Mouse (Mus musculus): ENCODE measurements at regions not wholly inside any gene's neighbourhood (a gene's known extent, or its start where the extent isn't known, plus 50 kb on each side); places are given as distances from the start of the nearest gene placed in this dataset.

DNA sequence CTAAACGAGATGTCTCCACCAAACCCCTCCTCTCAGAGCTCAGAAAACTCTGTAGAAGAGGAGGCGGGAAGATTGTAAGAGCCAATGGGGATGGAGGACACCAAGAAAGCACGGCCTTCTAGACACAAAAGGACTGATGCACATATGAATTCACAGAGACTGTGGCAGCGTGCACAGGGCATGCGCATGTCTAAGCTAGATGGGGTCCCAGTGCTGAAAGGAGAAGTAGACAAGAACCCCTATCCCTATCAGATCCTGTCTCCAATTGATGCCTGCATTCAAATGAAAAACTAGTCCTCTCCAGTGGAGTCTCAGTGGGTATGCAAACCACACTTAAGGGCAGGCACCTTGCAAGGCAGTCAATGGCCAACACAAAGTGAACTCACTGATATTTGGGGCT, 123.3 kb downstream of the Dhrs2 start:
- no peak for DNase-seq (ENCODE audit: extremely low spot score, low spot score)
- H3K4me1 ChIP-seq, result no peaks in the 10 kb centered on the region
- H3K36me3 ChIP-seq (replicated peaks), result no peaks in the 10 kb centered on the region
- no peaks in the 10 kb centered on the region for H3K9me3 ChIP-seq
- no peaks in the 10 kb centered on the region for H3K27me3 ChIP-seq (ENCODE audit: poor library complexity, severe bottlenecking)
- whole genome bisulfite sequencing, result 86% methylated on average over 5 of the region's 5 CpGs
- H3K4me3 ChIP-seq, result no peak overlapping the region
- no peak overlapping the region for H3K27ac ChIP-seq

DNA sequence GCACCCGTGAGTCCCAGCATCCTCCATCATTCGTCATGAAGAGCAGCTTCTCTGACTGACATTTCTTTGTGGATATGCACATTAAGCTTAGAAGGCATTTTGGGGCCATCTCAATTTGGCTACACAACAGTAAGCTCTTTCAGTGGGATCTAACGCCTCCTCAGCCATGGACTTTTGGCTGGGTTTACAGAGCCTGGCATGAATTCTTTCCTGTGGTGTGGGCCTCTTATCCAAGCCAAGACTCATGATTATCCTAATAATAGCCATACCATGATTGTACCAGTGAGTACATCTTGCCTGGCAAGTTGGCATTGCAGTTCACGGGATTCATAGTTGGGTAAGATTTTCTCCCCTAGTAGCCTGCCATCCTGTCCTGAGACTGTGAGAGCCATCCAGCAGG, 126.3 kb downstream of the Dhrs2 start:
- WGBS, result 87% methylated on average over 4 of the region's 4 CpGs

GRCm38 (mm10) chr14:55357258-55357657, 121.3 kb upstream of the Dhrs4 start:
- Histone ChIP-seq H3K4me1 (no peaks in the 10 kb centered on the region), H3K36me3 (replicated peaks) (no peaks in the 10 kb centered on the region), H3K9me3 (no peaks in the 10 kb centered on the region), H3K4me3 (no peak overlapping the region), H3K27me3 (ENCODE audit: poor library complexity, severe bottlenecking) (no peaks in the 10 kb centered on the region), H3K27ac (no peak overlapping the region)
- 82% methylated on average over 2 of the region's 2 CpGs for WGBS
- no peak for DNase-seq (ENCODE audit: extremely low spot score, low spot score)

More for the DNA sequence above, 126.3 kb downstream of the Dhrs2 start:
- Histone ChIP-seq H3K4me3 (no peak overlapping the region), H3K4me1 (no peaks in the 10 kb centered on the region), H3K9me3 (no peaks in the 10 kb centered on the region), H3K27ac (no peak overlapping the region), H3K36me3 (replicated peaks) (no peaks in the 10 kb centered on the region), H3K27me3 (ENCODE audit: poor library complexity, severe bottlenecking) (no peaks in the 10 kb centered on the region)
- DNase-seq (ENCODE audit: extremely low spot score, low spot score), result no peak

DNA sequence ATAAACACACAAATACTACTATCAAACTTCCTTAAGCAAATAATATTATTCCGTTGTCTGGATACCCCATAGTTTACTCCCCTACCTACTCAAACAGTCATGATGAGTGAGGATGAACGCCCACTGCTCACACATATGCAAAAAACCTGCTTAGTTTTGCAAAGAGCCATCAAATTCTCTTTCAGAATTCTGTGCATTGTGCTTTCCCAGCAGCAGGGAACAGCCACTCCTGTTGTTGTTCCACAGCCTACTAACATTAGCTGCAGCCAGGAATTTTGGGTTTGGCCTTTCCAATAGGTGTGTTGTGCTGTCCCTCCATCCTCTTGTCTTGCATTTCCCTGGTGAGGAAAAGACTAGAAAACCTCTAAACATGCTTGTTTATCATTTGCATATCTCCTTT, 120.1 kb upstream of the Dhrs4 start:
- DNase-seq (ENCODE audit: extremely low spot score, low spot score), result no peak
- H3K4me1 ChIP-seq, result no peaks in the 10 kb centered on the region
- no peak overlapping the region for H3K27ac ChIP-seq
- 81% methylated on average over 2 of the region's 2 CpGs for WGBS
- H3K36me3 ChIP-seq (replicated peaks), result no peaks in the 10 kb centered on the region
- no peaks in the 10 kb centered on the region for H3K9me3 ChIP-seq
- no peak overlapping the region for H3K4me3 ChIP-seq
- no peaks in the 10 kb centered on the region for H3K27me3 ChIP-seq (ENCODE audit: poor library complexity, severe bottlenecking)

GRCm38 (mm10) chr14:55362316-55362715, 116.2 kb upstream of the Dhrs4 start:
- Histone ChIP-seq H3K27ac (no peak overlapping the region), H3K36me3 (replicated peaks) (no peaks in the 10 kb centered on the region), H3K4me1 (no peaks in the 10 kb centered on the region), H3K27me3 (ENCODE audit: poor library complexity, severe bottlenecking) (no peaks in the 10 kb centered on the region), H3K9me3 (no peaks in the 10 kb centered on the region), H3K4me3 (no peak overlapping the region)
- WGBS, result 81% methylated on average over 4 of the region's 4 CpGs
- no peak for DNase-seq (ENCODE audit: extremely low spot score, low spot score)

- Histone ChIP-seq H3K4me1 (no peaks in the 10 kb centered on the region), H3K36me3 (replicated peaks) (no peaks in the 10 kb centered on the region), H3K27me3 (ENCODE audit: poor library complexity, severe bottlenecking) (no peaks in the 10 kb centered on the region), H3K4me3 (no peak overlapping the region), H3K9me3 (no peaks in the 10 kb centered on the region), H3K27ac (no peak overlapping the region)
- DNase-seq (ENCODE audit: extremely low spot score, low spot score), result no peak
- 81% methylated on average over 7 of the region's 7 CpGs for WGBS
Observed at GRCm38 (mm10) chr14:55362757-55363156, 115.8 kb upstream of the Dhrs4 start.

DNA sequence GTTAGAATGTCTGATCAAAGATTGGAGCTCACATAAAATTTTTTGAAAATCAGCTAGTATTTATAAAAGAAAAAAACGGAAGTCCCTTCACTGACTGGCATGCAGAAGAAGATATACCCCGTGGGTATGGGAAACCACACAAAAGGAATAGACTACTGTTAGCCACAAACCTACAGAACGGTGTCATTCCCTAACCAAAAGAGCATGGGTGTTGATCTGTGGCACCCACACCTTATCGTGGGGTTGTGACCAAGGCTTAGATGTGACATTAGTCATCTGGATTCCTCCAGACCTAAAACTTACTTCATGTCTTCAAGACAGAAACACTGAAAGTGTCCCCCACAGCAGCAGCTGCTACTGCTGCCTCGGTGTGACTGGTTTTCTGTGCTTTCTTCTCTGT, 108.2 kb upstream of the Dhrs4 start:
- Histone ChIP-seq H3K27me3 (ENCODE audit: poor library complexity, severe bottlenecking) (no peaks in the 10 kb centered on the region), H3K36me3 (replicated peaks) (no peaks in the 10 kb centered on the region), H3K9me3 (no peaks in the 10 kb centered on the region), H3K4me3 (no peak overlapping the region), H3K27ac (no peak overlapping the region), H3K4me1 (no peaks in the 10 kb centered on the region)
- no peak for DNase-seq (ENCODE audit: extremely low spot score, low spot score)
- 88% methylated on average over 5 of the region's 5 CpGs for WGBS

DNA sequence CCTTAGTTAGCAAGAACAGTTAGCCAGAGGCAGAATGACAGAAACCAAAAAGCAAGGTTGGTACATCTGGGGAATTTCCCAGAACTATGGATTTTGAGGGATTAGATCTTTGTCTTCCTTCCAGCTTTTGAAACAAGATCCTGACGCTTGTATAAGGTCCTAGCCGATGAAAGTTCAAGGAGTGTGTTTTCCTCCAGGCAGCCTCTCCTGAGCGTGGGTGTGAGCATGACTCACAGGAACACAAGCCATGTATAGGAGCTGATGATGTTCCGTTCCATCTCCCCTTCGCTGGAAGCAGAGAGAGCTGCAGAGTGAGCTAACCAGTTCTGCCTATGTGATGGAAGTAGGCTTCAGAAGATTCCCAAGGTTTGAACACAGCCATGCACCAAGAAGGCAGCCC, 105.6 kb upstream of the Dhrs4 start:
- WGBS, result 92% methylated on average over 5 of the region's 5 CpGs
- H3K4me1 ChIP-seq, result no peaks in the 10 kb centered on the region
- H3K27ac ChIP-seq, result no peak overlapping the region
- no peak for DNase-seq (ENCODE audit: extremely low spot score, low spot score)
- no peaks in the 10 kb centered on the region for H3K9me3 ChIP-seq
- H3K4me3 ChIP-seq, result no peak overlapping the region
- no peaks in the 10 kb centered on the region for H3K36me3 ChIP-seq (replicated peaks)
- H3K27me3 ChIP-seq (ENCODE audit: poor library complexity, severe bottlenecking), result no peaks in the 10 kb centered on the region

GRCm38 (mm10) chr14:55386773-55387172, 91.8 kb upstream of the Dhrs4 start:
- Histone ChIP-seq H3K4me3 (no peak overlapping the region), H3K4me1 (0 out of 2 replicates have a peak, but pooled peaks cover 6% of the 10 kb centered on the region), H3K27ac (no peak overlapping the region), H3K27me3 (ENCODE audit: poor library complexity, severe bottlenecking) (no peaks in the 10 kb centered on the region), H3K36me3 (replicated peaks) (no peaks in the 10 kb centered on the region), H3K9me3 (no peaks in the 10 kb centered on the region)
- no peak for DNase-seq (ENCODE audit: extremely low spot score, low spot score)
- WGBS, result 68% methylated on average over 6 of the region's 6 CpGs

- 0 out of 2 replicates have a peak, but pooled peaks cover 6% of the 10 kb centered on the region for H3K4me1 ChIP-seq
- H3K27me3 ChIP-seq (ENCODE audit: poor library complexity, severe bottlenecking), result no peaks in the 10 kb centered on the region
- no peak overlapping the region for H3K4me3 ChIP-seq
- 70% methylated on average over 6 of the region's 6 CpGs for WGBS
- no peak for DNase-seq (ENCODE audit: extremely low spot score, low spot score)
- H3K9me3 ChIP-seq, result no peaks in the 10 kb centered on the region
- H3K27ac ChIP-seq, result no peak overlapping the region
- H3K36me3 ChIP-seq (replicated peaks), result no peaks in the 10 kb centered on the region
Observed at GRCm38 (mm10) chr14:55387378-55387777, 91.2 kb upstream of the Dhrs4 start.

DNA sequence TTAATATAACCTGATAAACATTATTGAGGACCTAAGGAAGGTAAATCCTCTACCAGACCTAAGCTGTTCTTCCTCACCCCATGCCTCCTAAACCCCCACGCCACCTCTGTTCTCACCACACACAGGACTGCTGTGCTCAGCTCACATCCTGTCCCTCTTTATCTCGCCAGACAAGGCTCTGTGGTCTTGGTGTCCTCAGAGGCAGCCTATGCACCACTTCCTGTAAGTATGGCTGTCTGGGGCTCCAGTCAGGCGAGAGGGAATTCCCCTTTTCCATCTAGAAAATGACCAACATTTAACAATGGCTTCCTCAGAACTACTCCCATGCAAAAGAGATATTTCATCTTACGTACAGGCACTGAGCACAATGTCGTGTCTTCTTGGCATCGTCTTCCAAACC, 86.2 kb upstream of the Dhrs4 start:
- DNase-seq (ENCODE audit: extremely low spot score, low spot score), result no peak
- no peaks in the 10 kb centered on the region for H3K9me3 ChIP-seq
- no peak overlapping the region for H3K27ac ChIP-seq
- H3K27me3 ChIP-seq (ENCODE audit: poor library complexity, severe bottlenecking), result no peaks in the 10 kb centered on the region
- H3K4me3 ChIP-seq, result no peak overlapping the region
- 84% methylated on average over 6 of the region's 6 CpGs for WGBS
- peaks cover 3% of the 10 kb centered on the region; the same call in 1 of the 2 replicates for H3K4me1 ChIP-seq
- H3K36me3 ChIP-seq (replicated peaks), result no peaks in the 10 kb centered on the region

DNA sequence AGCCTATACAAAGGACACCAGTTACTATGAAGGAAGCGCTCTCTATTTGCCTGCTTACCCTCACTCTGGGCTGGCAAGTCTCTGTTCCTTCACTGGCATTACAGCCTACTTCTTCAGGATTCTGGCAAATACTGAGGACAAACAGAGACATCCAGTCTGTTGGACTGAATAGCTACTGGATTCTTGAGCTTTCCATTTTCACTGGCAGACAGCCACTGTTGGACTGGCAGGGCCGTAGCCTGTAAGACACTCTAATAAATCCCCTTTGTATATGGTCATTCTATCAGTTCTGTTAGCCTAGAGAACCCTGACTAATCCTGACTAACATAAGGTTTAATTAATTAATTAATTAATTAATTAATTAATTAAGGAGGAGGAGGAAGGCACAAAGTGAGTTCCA, 72.4 kb upstream of the Dhrs4 start:
- Histone ChIP-seq H3K27ac (no peak overlapping the region), H3K36me3 (replicated peaks) (no peaks in the 10 kb centered on the region), H3K4me1 (no peaks in the 10 kb centered on the region), H3K9me3 (no peaks in the 10 kb centered on the region), H3K27me3 (ENCODE audit: poor library complexity, severe bottlenecking) (no peaks in the 10 kb centered on the region), H3K4me3 (no peak overlapping the region)
- DNase-seq (ENCODE audit: extremely low spot score, low spot score), result no peak
- 96% methylated on average over 2 of the region's 2 CpGs for WGBS

All from forebrain, embryonic 10.5 days (tissue).